ENCODE assay signal across 19 mouse cellular contexts in the genomic region with DNA sequence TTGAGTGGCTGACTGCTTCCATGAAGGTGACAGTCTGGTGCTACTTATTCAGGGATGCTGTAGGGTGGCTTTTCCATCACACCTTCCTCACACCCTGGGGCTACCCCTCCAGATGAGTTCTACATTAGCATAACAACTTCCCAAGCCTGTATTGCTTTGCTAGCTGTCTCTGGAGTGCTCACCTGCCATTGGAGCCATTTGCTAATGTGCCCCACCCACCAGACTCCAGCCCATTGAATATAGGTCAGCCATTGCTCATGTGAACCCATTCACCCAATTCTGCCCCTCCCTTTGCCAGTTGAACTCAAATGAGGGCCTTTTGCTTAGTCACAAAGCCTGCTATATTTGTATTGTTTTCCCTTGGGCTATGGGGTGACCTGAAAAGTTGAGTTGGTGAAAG.
"Had no signal": no experiment of that assay in that cellular context is flagged by ENCODE, and none has a peak within 500 bp of the region (broad histone marks: within the 10 kb centered on the region; RNA-seq: fewer than 3 reads in every experiment).

No protein-coding gene starts in this region.

- ATAC-seq: midbrain, embryonic 15.5 days had no signal

- H3K4me3 ChIP-seq: kidney, embryonic 15.5 days; layer of hippocampus, adult 2 months; left cerebral cortex, adult 2 months; liver, embryonic 13.5 days; midbrain, embryonic 15.5 days; neural tube, embryonic 12.5 days; neural tube, embryonic 15.5 days had no signal

- H3K9ac ChIP-seq: kidney, embryonic 15.5 days; liver, embryonic 13.5 days; midbrain, embryonic 15.5 days; neural tube, embryonic 12.5 days; neural tube, embryonic 15.5 days had no signal

- H3K36me3 ChIP-seq: kidney, embryonic 15.5 days; liver, embryonic 13.5 days; midbrain, embryonic 15.5 days; neural tube, embryonic 12.5 days; neural tube, embryonic 15.5 days had no signal

- H3K27me3 ChIP-seq: kidney, embryonic 15.5 days; liver, embryonic 13.5 days; midbrain, embryonic 15.5 days had no signal

- H3K27ac ChIP-seq: kidney, embryonic 15.5 days; layer of hippocampus, adult 2 months; left cerebral cortex, adult 2 months; liver, embryonic 13.5 days; midbrain, embryonic 15.5 days; neural tube, embryonic 12.5 days; neural tube, embryonic 15.5 days; stomach, postnatal 0 days had no signal

- H3K9me3 ChIP-seq: kidney, embryonic 15.5 days; liver, embryonic 13.5 days had no signal

- DNase-seq: kidney, adult 8-10 months; kidney, postnatal 14 days; layer of hippocampus, adult 9-11 months; layer of hippocampus, postnatal 36 days; liver, embryonic 13.5 days; lung, adult 2 months; lung, postnatal 14 days; lung, postnatal 4 days; right cerebral cortex, adult 18-20 months; right cerebral cortex, postnatal 14 days; right cerebral cortex, postnatal 4 days had no signal

- H3K4me1 ChIP-seq: kidney, embryonic 15.5 days; liver, embryonic 13.5 days; neural tube, embryonic 12.5 days had no signal

- H3K4me2 ChIP-seq: kidney, embryonic 15.5 days; liver, embryonic 13.5 days; midbrain, embryonic 11.5 days; midbrain, embryonic 15.5 days; neural tube, embryonic 12.5 days; neural tube, embryonic 15.5 days had no signal
